Mouse (Mus musculus) liver, embryonic 16.5 days (tissue): ENCODE data around the gene Myo1c. TPM values are rescaled to one million over a fixed set of nuclear protein-coding genes. Genes with fewer than 3 reads are reported as not detected.

Experiments
- ATAC-seq: fragments of 200-750 bp; cut with Nextera tagmentation; 2 replicates; pipeline ENCODE4 v1.8.0; 2017; ENCODE audit warnings: low read depth, mild to moderate bottlenecking, moderate number of reproducible peaks, moderate library complexity
- H3K27ac ChIP-seq: fragments of 300-500 bp; sonication (generic); 2 replicates; pipeline ENCODE4 v1.5.1; 2014; ENCODE audit warnings: mild to moderate bottlenecking, low read length
- H3K27me3 ChIP-seq: fragments of 300-500 bp; sonication (generic); 2 replicates; pipeline ENCODE4 v1.6.1; 2014; ENCODE audit warnings: low read depth, low read length, mixed read lengths; ENCODE audit not compliant: control insufficient read depth, insufficient read depth
- H3K36me3 ChIP-seq: fragments of 300-500 bp; sonication (generic); 2 replicates; pipeline ENCODE4 v1.6.1; 2014; ENCODE audit warnings: mild to moderate bottlenecking; ENCODE audit not compliant: control insufficient read depth, insufficient read depth
- H3K4me1 ChIP-seq: fragments of 300-500 bp; sonication (generic); 2 replicates; pipeline ENCODE4 v1.6.1; 2014; ENCODE audit warnings: low read depth, low read length, mixed read lengths; ENCODE audit not compliant: control insufficient read depth
- H3K4me2 ChIP-seq: fragments of 300-500 bp; sonication (generic); 2 replicates; pipeline ENCODE4 v1.6.1; 2014; ENCODE audit warnings: low read depth, low read length, mixed read lengths
- H3K4me3 ChIP-seq: fragments of 300-500 bp; sonication (generic); 2 replicates; pipeline ENCODE4 v1.5.1; 2014; ENCODE audit warnings: low read depth, mild to moderate bottlenecking, low read length
- H3K9ac ChIP-seq: fragments of 300-500 bp; sonication (generic); 2 replicates; pipeline ENCODE4 v1.6.1; 2014; ENCODE audit warnings: low read depth, low read length
- H3K9me3 ChIP-seq: fragments of 300-500 bp; sonication (generic); replicated peaks from 2 replicates; pipeline ENCODE4 v1.6.1; 2016; ENCODE audit warnings: low read length; ENCODE audit not compliant: control insufficient read depth
- WGBS: fragments of 180-500 bp; shearing (Covaris S2); extraction: QIAGEN DNeasy Blood & Tissue Kit; methylation state at CpG from one replicate; pipeline ENCODE4 v1.1.7; 2014; ENCODE audit not compliant: insufficient replicate concordance; 5-methylcytosine and 5-hydroxymethylcytosine counted together
- polyA plus RNA-seq: library from polyadenylated mRNA; unstranded; fragments of >200 nt; fragmentation: Nextera tagmentation; extraction: Ambion mirVana; gene quantifications from 2 replicates; pipeline ENCODE4 v1.2.1, GENCODE M21; 2015

Gene Myo1c
- polyA plus RNA-seq, 1 experiment from 2014 or later: 24.1 TPM

GRCm38 (mm10) chr11:75652222-75652941, 2.1 kb downstream of the Myo1c start:
- no peak for ATAC-seq
- no peaks in the 10 kb centered on the region for H3K9me3 ChIP-seq
- peak overlapping the region; percentile 76 for H3K4me3 ChIP-seq
- WGBS: 27% methylated on average over 20 of the region's 20 CpGs
- H3K36me3 ChIP-seq: no peaks in the 10 kb centered on the region
- H3K27me3 ChIP-seq: no peaks in the 10 kb centered on the region
- peak overlapping the region; percentile 89 for H3K27ac ChIP-seq
- H3K9ac ChIP-seq: peak overlapping the region; percentile 77
- peak overlapping the region; percentile 100 for H3K4me2 ChIP-seq
- peaks cover 63% of the 10 kb centered on the region for H3K4me1 ChIP-seq

- WGBS: 21% methylated on average over 14 of the region's 14 CpGs
- Histone ChIP-seq H3K4me2 (peak overlapping the region; percentile 100), H3K4me3 (peak overlapping the region; percentile 76)
These were observed 2.8 kb downstream of the Myo1c start for GRCm38 (mm10) chr11:75652942-75653684.

GRCm38 (mm10) chr11:75653781-75654470, 3.6 kb downstream of the Myo1c start:
- under 1% methylated on average over 44 of the region's 45 CpGs for WGBS
- Histone ChIP-seq H3K9me3 (no peaks in the 10 kb centered on the region), H3K4me2 (peak overlapping the region; percentile 100), H3K36me3 (peaks cover 3% of the 10 kb centered on the region; the same call in 1 of the 2 replicates), H3K27me3 (no peaks in the 10 kb centered on the region), H3K9ac (peak overlapping the region; percentile 80), H3K4me3 (peak overlapping the region; percentile 76), H3K27ac (peak overlapping the region; percentile 95), H3K4me1 (peaks cover 63% of the 10 kb centered on the region)
- ATAC-seq: peak; percentile 59

More at GRCm38 (mm10) chr11:75652942-75653684, 2.8 kb downstream of the Myo1c start:
- Histone ChIP-seq H3K4me1 (peaks cover 63% of the 10 kb centered on the region), H3K9ac (peak overlapping the region; percentile 80), H3K36me3 (peaks cover 3% of the 10 kb centered on the region; the same call in 1 of the 2 replicates), H3K27ac (peak overlapping the region; percentile 95), H3K27me3 (no peaks in the 10 kb centered on the region), H3K9me3 (no peaks in the 10 kb centered on the region)
- no peak for ATAC-seq

- H3K9ac ChIP-seq: peak overlapping the region; percentile 80
- 18% methylated on average over 25 of the region's 25 CpGs for WGBS
- no peaks in the 10 kb centered on the region for H3K9me3 ChIP-seq
- peak; percentile 33 for ATAC-seq
- H3K27me3 ChIP-seq: no peaks in the 10 kb centered on the region
- H3K4me2 ChIP-seq: peak overlapping the region; percentile 100
- peak overlapping the region; percentile 76 for H3K4me3 ChIP-seq
- H3K27ac ChIP-seq: peak overlapping the region; percentile 95
- H3K36me3 ChIP-seq: peaks cover 3% of the 10 kb centered on the region; the same call in 1 of the 2 replicates
- peaks cover 60% of the 10 kb centered on the region for H3K4me1 ChIP-seq
These were observed 4.4 kb downstream of the Myo1c start for GRCm38 (mm10) chr11:75654471-75655390.

DNA sequence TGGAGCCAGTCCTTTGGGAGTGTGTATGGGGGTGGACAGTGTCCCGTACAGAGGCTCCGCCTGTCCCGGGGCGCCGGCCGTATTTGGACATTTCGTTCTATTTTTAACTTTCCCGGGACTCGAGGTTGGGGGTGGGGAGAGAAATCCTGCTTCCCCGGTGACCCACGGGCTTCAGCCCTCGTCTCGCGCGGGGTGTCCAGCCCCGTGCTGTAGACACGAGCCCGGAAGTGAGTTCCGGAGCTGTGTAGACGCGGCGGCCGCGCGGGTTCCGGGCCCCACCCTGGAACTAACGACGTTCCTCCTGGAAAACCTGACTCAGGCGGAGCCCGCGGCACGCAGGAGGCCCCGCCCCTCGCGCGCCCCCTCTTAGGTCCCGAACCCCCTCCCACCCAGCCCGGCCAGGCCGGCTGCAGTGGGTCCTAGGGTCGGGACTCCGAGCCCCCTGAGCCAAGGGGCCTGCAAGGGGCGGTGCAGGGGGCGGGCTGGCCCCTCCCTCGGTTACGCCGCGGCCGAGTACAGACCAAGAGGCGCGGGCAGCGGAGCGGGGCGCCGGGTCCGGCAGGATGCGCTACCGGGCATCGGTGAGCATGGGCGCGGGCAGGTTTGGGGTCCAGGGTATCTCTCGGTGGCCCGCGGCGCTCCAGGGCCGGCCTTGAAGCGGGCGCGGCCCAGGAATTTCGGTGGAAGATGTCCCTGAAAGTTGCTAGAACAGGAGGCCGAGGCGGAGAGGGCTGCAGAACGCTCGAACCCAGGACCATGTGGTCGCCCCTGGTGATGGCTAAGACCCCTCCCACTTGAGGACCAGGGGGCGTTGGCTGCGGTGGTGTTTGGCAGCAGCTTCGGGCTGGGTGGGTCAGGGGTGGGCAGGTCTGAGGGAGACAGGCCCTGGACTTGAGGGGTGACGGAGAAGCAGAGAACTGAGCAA, 5.6 kb downstream of the Myo1c start:
- peak overlapping the region; percentile 100 for H3K4me2 ChIP-seq
- no peaks in the 10 kb centered on the region for H3K9me3 ChIP-seq
- H3K4me1 ChIP-seq: peaks cover 51% of the 10 kb centered on the region
- peak overlapping the region; percentile 80 for H3K9ac ChIP-seq
- 1% methylated on average over 78 of the region's 78 CpGs for WGBS
- no peaks in the 10 kb centered on the region for H3K27me3 ChIP-seq
- peak overlapping the region; percentile 76 for H3K4me3 ChIP-seq
- ATAC-seq: peak; percentile 22
- peaks cover 6% of the 10 kb centered on the region for H3K36me3 ChIP-seq
- H3K27ac ChIP-seq: peak overlapping the region; percentile 95

- Histone ChIP-seq H3K9me3 (no peaks in the 10 kb centered on the region), H3K36me3 (peaks cover 13% of the 10 kb centered on the region), H3K9ac (peak overlapping the region; percentile 80), H3K4me3 (peak overlapping the region; percentile 76), H3K4me1 (peaks cover 51% of the 10 kb centered on the region), H3K27ac (no peak overlapping the region; the same call in 1 of the 2 replicates), H3K27me3 (no peaks in the 10 kb centered on the region), H3K4me2 (peak overlapping the region; percentile 100)
- no peak for ATAC-seq
- 61% methylated on average over 19 of the region's 20 CpGs for WGBS
These were observed 6.6 kb downstream of the Myo1c start for GRCm38 (mm10) chr11:75656621-75657590.

DNA sequence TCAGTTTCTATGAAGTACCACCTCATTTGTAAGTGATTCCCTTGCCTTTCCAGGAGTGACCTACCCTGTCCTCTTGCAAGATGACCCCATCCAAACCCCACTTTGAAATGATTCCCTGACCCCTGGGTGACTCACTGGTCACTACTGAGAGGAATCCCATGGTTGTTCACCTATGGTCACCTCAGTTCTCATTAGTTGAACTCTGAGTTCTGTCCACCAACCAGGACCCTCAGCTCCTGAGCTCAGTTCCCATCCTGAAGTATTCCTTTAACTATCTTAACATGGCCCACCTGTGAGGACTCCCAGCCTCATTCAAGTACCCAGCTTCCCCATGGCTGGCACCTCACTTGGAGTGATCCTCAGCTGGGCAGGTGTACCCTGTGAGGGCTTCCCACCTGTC, 7.5 kb downstream of the Myo1c start:
- H3K27me3 ChIP-seq: no peaks in the 10 kb centered on the region
- peaks cover 17% of the 10 kb centered on the region for H3K36me3 ChIP-seq
- no peaks in the 10 kb centered on the region for H3K9me3 ChIP-seq
- H3K4me3 ChIP-seq: no peak overlapping the region
- peaks cover 41% of the 10 kb centered on the region for H3K4me1 ChIP-seq
- no peak overlapping the region for H3K27ac ChIP-seq
- no peak overlapping the region for H3K9ac ChIP-seq
- no peak for ATAC-seq
- no peak overlapping the region for H3K4me2 ChIP-seq
